Mouse (Mus musculus) bone marrow macrophage, adult 2 months (primary cell): ENCODE measurements at regions not wholly inside any gene's neighbourhood (a gene's known extent, or its start where the extent isn't known, plus 50 kb on each side); places are given as distances from the start of the nearest gene placed in this dataset.

Experiments used
- CTCF ChIP-seq: IDR thresholded peaks from 2 replicates; pipeline ENCODE4 v1.5.1; 2012; ENCODE audit warnings: low read depth, mild to moderate bottlenecking, low read length, moderate library complexity
- POLR2A ChIP-seq: IDR thresholded peaks from 2 replicates; pipeline ENCODE4 v1.6.1; 2012; ENCODE audit warnings: mild to moderate bottlenecking, low read depth, low read length, borderline replicate concordance

- no peak for TF ChIP-seq CTCF
- no peak for TF ChIP-seq POLR2A
Observed at GRCm38 (mm10) chr9:69651608-69652007, 109.1 kb downstream of the Foxb1 start.
